Mouse (Mus musculus) c-Kit-positive CD71-positive TER-119-negative erythroid progenitor cells, embryonic 14.5 days (primary cell): ENCODE data around the gene B3galt5.

Experiments
- DNase-seq: peaks from one replicate; pipeline ENCODE4 v3.0.0-alpha.2; 2013; ENCODE audit warnings: low read depth

B3galt5 gene

DNA sequence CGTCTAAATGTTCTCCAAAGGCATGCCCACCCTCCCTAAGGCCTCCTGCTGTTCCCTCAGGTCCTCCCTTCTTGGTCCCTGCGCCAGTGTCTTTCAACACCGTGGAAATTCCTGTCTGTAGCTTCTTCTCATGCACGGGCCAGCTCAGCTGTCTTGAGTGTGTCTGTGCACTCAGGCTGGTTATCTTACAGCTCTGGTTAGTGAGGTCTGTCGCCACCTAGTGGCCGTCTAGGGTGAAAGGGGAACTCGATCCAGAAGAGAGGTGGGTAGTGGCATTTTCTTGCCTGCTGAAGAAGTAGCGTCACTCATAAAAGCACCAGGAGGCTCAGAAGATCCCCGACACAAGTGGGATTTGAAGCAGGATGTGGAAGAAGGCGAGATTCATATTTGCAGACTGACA lies 109.5 kb downstream of the B3galt5 start:
- DNase-seq = peak; percentile 48

DNA sequence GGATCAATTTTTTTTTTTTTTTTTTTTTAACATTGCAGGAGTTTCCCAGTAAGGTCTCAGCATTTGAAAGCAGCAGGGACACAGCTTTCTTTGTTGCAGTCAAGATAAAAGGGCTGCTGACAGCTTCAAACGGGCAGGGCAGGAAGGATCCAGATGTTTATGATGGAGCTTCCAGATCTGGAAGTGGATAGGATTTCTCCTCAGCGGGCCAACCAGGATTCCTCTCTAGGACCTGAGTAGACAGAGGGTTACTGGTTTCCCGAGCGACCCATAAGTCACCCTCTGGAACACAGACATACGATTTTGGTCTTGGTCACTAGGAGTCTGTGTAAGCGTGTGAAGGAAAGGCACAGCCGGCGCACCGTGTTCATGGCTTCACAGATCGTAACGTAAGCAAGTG lies 112.5 kb downstream of the B3galt5 start:
- no peak for DNase-seq

DNA sequence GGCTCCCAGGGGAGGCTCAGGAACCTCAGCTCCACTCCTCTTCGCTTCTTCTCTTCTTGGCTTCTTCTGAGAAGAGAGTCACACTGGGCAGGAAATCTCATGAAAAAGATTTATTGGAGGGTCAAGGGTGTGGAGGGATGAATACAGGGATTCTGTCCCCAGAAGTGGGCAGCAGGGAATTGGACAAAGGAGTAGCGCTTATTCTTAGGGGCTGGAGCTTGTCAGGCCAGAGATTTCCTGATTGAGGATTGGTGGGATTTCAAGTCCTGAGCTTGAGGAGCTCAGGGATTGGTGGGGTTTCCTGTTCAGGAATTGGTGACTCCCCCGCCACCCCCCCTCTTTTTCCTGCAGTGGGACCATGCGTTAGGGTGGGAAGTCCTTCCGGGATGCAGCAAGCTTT lies 113.2 kb downstream of the B3galt5 start:
- no peak for DNase-seq

DNA sequence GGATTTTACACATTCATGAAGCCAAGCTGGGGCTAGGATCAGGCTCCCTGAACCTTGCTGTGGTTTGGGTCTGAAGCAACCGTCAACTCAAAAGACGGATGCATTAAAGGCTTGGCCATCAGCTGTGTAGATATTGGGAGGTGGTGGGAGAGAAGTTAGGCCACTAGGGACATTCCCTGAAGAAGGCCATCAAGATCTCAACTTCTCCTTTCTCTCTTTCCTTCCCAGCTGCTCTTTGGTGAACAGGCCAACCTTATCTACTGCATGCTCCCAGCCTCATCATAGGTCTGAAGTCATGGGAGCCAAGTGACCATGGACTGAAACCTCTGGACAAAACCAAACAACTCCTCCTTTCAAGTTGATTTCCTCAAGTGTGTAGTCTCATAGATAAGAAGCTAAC lies 115.9 kb downstream of the B3galt5 start:
- DNase-seq = no peak

DNA sequence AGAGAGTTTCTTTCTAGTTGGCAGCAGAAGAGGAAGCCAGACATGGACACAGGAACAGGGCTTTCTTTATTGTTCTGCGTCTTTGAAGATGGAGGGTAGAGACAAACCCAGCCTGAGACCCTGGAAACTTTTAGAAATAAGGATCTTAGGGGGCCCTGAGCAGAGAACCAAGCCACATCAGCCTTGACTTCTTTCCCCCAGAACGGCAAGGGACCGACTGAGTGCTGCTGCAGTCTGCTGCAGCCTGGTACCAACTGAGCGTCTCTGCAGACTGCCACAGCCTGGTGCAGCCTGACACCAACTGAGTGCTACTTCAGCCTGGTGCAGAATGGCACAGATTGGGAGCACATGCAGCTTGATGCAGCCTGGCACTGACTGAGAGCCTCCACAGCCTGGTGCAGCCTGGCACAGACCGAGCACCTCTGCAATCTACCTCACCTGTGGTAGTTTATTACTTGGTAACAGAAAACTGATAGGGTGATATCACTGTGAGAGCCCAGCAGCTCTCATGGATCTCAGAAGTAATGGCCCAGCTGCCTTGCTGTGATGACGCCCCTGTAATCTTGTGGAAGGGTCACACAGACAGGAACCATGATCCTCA lies 117.8 kb downstream of the B3galt5 start:
- no peak for DNase-seq

DNA sequence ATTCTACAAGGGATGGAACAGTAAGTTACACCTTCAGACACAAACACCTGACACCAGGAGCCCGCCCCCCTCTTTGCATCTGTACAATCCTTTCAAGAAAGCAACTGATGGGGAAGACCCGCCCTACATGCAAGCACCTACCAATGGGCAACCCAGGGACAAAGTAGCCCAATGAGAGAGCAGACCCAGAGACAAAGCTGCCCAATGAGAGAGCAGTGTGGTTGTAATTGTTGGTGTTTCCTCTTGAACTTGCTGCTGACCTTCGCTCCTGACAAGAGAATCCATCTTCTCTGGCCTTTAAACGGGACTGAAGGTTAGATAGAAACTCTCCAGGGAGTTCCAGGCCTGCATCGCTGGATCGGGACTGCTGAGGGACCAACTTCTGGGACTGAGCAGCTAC lies 118.4 kb downstream of the B3galt5 start:
- DNase-seq = no peak

DNA sequence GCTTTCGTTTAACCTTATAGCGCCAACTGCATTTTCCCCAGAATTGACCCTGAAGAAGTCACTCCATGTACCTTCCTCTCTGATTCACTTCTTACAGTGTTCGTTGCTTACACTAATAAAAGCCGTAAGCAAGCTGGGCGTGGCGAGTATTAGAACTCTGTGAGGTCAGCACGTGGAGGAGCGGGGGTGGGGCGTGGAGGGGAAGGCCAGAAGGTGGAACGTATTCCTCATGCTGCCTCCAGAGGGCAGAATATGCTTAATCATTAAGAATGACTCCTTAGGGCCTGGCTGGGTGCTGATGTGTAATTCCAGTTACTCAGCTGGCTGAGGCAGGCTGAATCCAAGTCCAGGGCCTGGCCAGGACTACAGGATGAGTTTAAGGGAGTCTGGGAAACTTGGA lies 122.3 kb downstream of the B3galt5 start:
- peak; percentile 63 for DNase-seq

DNA sequence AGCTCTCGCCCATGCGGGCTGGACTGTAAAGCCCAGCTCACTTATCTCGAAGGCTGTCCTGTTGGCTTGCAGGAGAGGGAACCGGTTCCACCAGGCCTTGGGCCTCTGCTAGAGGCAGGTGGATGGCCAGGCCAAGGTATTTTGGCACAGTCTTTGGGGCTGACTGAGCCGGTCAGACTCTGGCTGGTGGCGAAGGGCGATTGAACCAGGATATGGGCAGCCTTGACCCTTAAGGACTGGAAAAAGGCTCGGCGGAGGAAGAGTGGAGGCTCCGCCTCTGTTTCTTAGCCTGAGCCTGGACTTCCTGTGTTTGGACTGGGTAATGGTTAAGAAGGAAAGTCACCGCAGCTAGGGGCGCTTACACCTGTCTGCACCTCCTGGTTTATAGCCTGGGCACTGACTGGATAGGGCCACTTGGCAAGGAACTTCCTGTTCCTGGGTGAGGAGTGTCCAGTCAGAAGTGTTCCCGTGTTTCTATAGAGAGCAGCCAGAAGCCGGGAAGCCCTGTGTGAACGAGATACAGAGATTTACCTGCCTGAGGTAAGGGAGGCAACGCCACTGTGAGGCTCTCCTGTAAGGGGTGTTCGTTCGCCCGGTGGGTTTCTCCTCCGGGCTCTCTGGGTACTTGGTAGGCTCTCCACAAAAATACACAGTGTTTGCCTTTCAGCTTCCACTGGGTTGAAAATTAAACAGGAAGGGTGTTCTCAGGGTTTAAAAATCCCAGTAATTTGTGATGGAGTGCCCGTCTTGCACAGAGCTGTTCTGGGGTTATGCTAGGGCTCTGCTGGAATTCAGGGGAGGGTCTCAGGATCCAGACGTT lies 125.9 kb downstream of the B3galt5 start:
- no peak for DNase-seq

DNA sequence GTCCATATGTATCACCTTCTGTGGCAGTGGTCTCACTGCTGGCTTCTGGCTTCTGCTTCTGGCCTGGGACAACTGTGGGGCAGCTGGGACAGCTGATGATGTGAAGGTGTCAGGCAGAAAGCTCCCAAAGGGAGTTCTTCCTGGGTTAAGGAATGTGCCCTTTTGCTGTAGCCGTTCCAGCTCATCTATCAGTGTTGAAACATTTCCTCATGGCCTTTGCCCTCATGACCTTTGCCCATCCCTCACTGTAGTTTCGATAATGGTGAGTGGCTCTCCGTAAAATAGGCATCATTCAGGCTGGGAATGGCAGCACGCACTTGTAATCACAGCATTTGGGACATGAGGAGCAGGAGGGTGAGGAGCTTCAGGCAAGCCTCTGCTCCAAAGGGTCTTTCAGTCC lies 127.3 kb downstream of the B3galt5 start:
- no peak for DNase-seq

DNA sequence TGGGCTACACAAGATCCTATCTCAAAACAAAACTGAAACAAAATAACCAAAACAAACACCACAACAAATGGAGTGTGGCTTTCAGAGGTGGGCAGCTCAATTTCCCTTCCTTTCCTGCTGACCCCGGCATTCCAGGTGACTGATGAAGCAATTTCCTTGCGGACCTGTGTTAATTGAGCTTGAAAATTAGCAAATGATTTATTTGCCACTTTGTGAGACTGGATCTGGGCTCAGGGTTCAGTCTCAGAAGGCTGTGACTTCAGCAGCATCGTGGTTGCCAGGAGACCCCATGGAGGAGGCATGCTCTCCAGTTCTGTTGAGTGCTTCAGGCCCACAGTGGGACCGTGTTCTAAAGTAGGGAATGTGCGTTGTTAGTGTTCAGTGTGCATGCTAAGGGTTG lies 127.7 kb downstream of the B3galt5 start:
- no peak for DNase-seq

DNA sequence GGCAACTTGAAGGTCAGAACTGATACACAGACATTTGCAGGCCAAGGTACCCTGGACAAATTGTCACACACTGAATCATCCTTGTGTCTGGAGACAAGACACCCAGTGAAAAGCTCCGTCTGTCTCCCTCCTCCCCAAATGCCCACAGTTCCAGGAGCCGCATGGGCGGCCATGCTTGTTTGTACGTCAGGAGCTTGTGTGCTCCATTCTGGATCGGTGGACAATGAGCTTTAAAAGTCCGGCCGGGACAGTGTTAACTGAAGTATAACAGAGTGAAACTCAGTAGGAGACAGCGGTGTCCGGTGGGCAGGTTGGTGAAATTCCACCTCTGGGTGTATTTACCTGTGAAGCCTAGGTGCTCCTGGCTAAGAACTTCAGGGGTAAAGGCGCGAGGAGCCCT lies 129.3 kb downstream of the B3galt5 start:
- DNase-seq = no peak
